Mouse (Mus musculus) hindbrain, embryonic 10.5 days (tissue): Measurements from ENCODE around the gene Clic1. TPM values are rescaled to one million over a fixed set of nuclear protein-coding genes. Genes with fewer than 3 reads are reported as not detected.
A peak's percentile ranks its signal among the peaks of the same experiment; 100 is the strongest.
"Not testable (repeated sequence)": the region's sequence is repeated elsewhere in the genome, so short reads cannot be mapped to it uniquely, and the experiment has no call there.

ENCODE experiments used
- DNase-seq: peaks from one replicate; pipeline ENCODE4 v3.0.0-alpha.2; 2017; ENCODE audit warnings: low spot score
- H3K27ac ChIP-seq: fragments of 300-500 bp; sonication (generic); 2 replicates; pipeline ENCODE4 v1.5.1; 2016; ENCODE audit warnings: mild to moderate bottlenecking, moderate library complexity
- H3K27me3 ChIP-seq: fragments of 300-500 bp; sonication (generic); 2 replicates; pipeline ENCODE4 v1.6.1; 2016; ENCODE audit warnings: mild to moderate bottlenecking; ENCODE audit not compliant: poor library complexity, insufficient read depth, severe bottlenecking
- H3K36me3 ChIP-seq: fragments of 300-500 bp; sonication (generic); 2 replicates; pipeline ENCODE4 v1.6.1; 2016; ENCODE audit warnings: mild to moderate bottlenecking, moderate library complexity
- H3K4me1 ChIP-seq: fragments of 300-500 bp; sonication (generic); replicated peaks from 2 replicates; pipeline ENCODE4 v1.6.1; 2016; ENCODE audit warnings: mild to moderate bottlenecking
- H3K4me3 ChIP-seq: fragments of 300-500 bp; sonication (generic); 2 replicates; pipeline ENCODE4 v1.5.1; 2016; ENCODE audit warnings: mild to moderate bottlenecking, moderate library complexity
- H3K9me3 ChIP-seq: fragments of 300-500 bp; sonication (generic); 2 replicates; pipeline ENCODE4 v1.6.1; 2016; ENCODE audit warnings: mild to moderate bottlenecking, moderate library complexity
- WGBS: fragments of 180-500 bp; shearing (Covaris S2); methylation state at CpG from one replicate; pipeline ENCODE4 v1.1.7; 2016; 5-methylcytosine and 5-hydroxymethylcytosine counted together
- polyA plus RNA-seq: library from polyadenylated mRNA; unstranded; fragments of >200 nt; fragmentation: Nextera tagmentation; extraction: Ambion mirVana; gene quantifications from 2 replicates; pipeline ENCODE4 v1.2.1, GENCODE M21; 2016

Clic1 gene
- polyA plus RNA-seq, 1 experiment from 2014 or later: 239 TPM

DNA sequence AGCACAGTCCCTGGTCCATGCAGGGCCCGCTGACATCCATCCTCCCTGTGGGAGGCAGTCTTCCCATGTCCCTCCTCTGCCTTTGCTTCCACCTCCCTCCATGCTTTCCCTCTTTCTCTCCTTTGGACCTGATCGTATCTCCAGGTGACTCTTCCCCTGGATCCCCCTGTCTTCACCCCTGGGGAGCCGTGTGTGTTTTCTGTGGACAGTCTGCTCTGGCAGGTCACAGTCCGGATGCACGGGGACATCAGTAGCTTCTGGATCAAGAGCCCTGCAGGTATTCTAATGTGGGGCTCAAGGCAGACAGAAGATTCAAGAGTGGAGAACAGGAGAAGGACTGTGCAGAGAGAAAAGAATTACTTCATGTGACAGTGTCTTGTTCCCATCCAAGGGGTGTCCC is 26.5 kb upstream of the Clic1 start:
- Histone ChIP-seq H3K9me3 (no peaks in the 10 kb centered on the region), H3K27ac (peak overlapping the region; percentile 68), H3K4me1 (peaks cover 69% of the 10 kb centered on the region), H3K27me3 (no peaks in the 10 kb centered on the region), H3K36me3 (peaks cover 7% of the 10 kb centered on the region; the same call in 1 of the 2 replicates), H3K4me3 (peak overlapping the region; percentile 9; the same call in 1 of the 2 replicates)
- DNase-seq: no peak
- WGBS: 89% methylated on average over 5 of the region's 5 CpGs

DNA sequence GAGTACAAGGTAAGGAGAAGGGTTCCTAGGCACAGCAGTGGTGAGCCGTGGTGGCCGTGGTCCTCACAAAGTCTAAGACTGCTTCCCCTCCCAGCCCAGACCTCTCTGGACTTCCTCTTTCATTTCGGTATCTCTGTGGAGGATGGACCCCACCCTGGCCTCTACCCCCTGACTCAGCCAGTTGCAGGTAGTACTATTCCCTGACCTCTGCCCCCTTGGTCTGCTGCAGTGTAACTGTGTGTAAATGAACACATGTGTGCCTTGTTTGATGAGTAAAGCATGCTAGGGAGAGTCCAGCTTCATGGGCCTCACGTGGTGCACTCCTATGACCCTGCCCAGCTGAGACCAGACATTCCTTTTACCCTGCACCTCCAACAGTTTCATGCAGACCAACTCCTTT is 26.0 kb upstream of the Clic1 start:
- Histone ChIP-seq H3K4me3 (no peak overlapping the region), H3K4me1 (peaks cover 71% of the 10 kb centered on the region), H3K27me3 (no peaks in the 10 kb centered on the region), H3K36me3 (peaks cover 2% of the 10 kb centered on the region; the same call in 1 of the 2 replicates), H3K9me3 (no peaks in the 10 kb centered on the region), H3K27ac (peak overlapping the region; percentile 68)
- WGBS: 73% methylated on average over 4 of the region's 4 CpGs
- no peak for DNase-seq

DNA sequence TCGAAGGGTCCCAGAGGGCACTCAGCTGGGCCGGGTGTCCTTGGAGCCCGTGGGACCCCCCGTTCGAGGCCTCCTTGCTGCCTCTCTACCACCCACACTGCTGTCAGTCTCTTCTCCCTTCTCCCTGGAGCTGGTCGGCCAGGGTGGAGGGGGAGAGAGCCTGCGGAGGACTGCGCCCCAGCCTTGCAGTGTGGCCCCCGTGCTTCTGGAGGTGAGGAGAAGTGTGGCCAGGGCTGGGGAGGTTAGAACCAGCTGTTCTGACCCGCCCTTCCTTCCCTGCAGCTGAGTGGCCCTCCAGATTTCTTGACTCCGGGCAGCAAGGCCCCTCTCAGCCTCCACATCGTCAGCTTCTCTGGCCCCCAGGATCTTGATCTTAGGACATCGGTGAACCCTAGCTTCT is 25.5 kb upstream of the Clic1 start:
- no peak for DNase-seq
- no peaks in the 10 kb centered on the region for H3K36me3 ChIP-seq
- peaks cover 76% of the 10 kb centered on the region for H3K4me1 ChIP-seq
- 86% methylated on average over 13 of the region's 13 CpGs for WGBS
- 0 out of 2 replicates have a peak overlapping the region, but pooled peaks have one; percentile 9 for H3K4me3 ChIP-seq
- H3K27me3 ChIP-seq: no peaks in the 10 kb centered on the region
- no peaks in the 10 kb centered on the region for H3K9me3 ChIP-seq
- peak overlapping the region; percentile 68 for H3K27ac ChIP-seq

DNA sequence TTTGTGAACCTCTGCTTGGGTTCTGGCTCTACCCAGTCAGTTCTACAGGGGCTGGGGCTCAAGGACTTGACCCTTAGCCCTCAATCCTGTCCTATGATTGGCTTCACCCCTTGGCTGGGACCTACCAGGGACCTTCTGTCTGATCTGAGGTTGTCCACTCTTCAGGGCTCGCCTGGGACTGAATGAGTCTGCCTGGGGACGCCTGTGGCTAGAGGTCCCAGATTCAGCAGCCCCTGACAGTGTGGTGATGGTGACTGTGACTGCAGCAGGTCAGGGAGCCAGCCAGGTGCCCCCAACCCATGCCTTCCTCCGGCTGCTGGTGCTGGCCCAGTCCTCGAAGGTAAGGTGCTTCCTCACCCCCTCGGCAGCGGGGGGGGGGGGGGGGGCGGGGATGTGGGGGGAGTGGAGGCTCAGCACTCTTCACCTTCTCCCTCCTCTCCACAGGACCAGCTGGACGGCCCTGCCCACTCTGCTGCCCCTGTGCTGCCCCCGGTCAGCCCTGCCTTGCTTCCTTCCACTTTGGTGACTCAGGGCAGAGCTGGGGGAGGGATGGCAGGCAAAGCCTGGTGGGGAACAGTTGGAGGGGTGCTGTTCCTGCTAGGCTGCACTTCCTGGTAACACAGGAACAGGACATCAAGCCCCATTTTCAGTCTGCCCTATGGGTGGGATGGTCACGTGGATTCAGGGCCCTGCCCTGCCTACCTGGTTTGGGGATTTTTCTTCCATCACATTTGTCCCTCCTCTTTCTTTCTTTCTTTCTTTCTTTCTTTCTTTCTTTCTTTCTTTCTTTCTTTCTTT is 24.9 kb upstream of the Clic1 start:
- DNase-seq: no peak
- Histone ChIP-seq H3K36me3 (no peaks in the 10 kb centered on the region), H3K9me3 (no peaks in the 10 kb centered on the region), H3K27ac (peak overlapping the region; percentile 69), H3K4me1 (peaks cover 78% of the 10 kb centered on the region), H3K27me3 (peaks cover 3% of the 10 kb centered on the region; the same call in 1 of the 2 replicates), H3K4me3 (0 out of 2 replicates have a peak overlapping the region, but pooled peaks have one; percentile 9)
- 57% methylated on average over 10 of the region's 10 CpGs for WGBS

DNA sequence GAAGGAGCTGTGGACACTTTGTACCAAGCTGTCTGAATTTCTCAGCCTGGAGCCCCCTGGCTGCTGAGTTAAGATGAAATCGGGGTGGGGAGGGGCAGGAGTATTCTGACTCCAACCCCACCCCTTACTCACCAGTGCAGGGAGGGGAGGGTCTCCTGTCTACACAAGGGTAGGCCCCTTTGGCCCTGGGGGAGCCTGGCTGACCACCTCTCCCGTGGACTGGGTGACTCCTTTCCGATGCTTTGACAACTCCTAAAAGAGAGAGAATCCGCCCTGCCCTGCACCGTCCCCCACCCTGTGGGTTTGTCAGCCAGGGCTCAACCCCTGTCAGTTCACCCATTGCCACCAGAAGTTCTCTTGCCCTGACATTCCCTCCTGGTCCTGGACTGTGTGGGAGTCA is 23.6 kb upstream of the Clic1 start:
- no peak overlapping the region for H3K4me3 ChIP-seq
- 82% methylated on average over 5 of the region's 5 CpGs for WGBS
- H3K27me3 ChIP-seq: peaks cover 3% of the 10 kb centered on the region; the same call in 1 of the 2 replicates
- DNase-seq: no peak
- H3K9me3 ChIP-seq: no peaks in the 10 kb centered on the region
- peaks cover 81% of the 10 kb centered on the region for H3K4me1 ChIP-seq
- H3K36me3 ChIP-seq: no peaks in the 10 kb centered on the region
- H3K27ac ChIP-seq: peak overlapping the region; percentile 79

DNA sequence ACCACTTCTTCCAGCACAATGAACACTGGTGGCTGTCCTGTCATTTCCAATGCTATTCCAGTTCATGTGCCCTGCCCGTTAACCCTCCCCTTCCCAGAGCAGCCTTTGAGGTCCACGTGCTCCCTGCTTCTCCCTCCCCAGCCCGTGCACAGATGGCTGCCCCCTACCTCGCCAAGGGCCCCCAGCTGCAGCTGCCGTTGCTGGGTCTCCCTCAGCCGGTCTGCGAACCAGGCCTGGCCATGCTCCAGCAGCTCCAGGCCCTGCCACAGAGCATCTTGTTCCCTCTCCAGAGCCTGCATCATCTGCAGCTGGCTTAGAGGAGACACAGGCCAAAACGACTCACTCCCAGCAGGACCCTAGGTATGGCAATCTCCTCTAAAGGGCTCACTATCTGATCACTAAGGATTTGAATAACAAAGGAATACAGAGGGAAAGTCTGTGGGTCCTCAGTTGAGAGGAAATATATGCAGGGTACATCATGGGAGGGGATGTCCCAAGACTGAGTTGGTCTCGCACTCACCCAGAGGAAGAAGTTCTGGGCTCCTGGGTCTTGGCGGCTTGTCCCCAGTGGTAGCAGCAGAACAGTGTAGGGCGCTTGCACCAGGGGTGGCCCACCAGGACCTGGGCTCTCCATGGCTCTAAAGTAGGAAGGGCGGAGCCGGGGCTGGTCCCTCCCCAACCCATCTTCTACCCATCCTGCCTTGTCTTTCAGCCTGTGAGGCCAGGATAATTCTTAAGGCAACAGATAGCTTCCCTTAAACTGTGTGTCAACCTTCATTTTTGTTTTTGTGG is 22.3 kb upstream of the Clic1 start, which contains the start of gene Sapcd1:
Gene Sapcd1 (minus strand): TSS at position 740 of the 792 bp plus-strand sequence.
- 32% methylated on average over 13 of the region's 13 CpGs for WGBS
- Histone ChIP-seq H3K9me3 (no peaks in the 10 kb centered on the region), H3K27ac (peak within 1 kb of the TSS; percentile 80), H3K4me1 (peaks cover 73% of the 10 kb centered on the region), H3K4me3 (peak within 1 kb of the TSS; percentile 37), H3K27me3 (peaks cover 3% of the 10 kb centered on the region; the same call in 1 of the 2 replicates), H3K36me3 (no peaks in the 10 kb centered on the region)
- DNase-seq: peak; percentile 57

DNA sequence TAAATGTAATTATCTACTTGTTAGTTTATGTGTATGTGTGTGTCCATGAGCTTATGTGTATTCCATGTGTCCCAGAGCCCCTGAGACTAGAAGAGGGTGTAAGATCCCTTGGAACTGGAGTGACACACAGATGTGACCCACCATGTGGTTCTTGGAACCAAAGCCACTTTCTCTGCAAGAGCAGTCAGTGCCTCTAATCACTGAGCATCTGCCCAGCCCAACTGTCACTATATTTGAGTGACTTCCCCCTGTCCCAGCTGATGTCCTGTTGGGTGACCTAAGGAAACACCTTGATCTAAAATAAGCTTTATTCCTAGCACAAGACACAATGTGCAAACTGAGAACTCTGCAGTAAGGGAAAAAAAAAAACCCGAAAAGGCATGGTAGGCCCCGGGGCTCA is 21.5 kb upstream of the Clic1 start:
- DNase-seq: no peak
- H3K4me3 ChIP-seq: no peak overlapping the region
- peaks cover 3% of the 10 kb centered on the region; the same call in 1 of the 2 replicates for H3K27me3 ChIP-seq
- H3K27ac ChIP-seq: no peak overlapping the region
- H3K36me3 ChIP-seq: no peaks in the 10 kb centered on the region
- 83% methylated on average over 2 of the region's 2 CpGs for WGBS
- H3K9me3 ChIP-seq: no peaks in the 10 kb centered on the region
- peaks cover 72% of the 10 kb centered on the region for H3K4me1 ChIP-seq

DNA sequence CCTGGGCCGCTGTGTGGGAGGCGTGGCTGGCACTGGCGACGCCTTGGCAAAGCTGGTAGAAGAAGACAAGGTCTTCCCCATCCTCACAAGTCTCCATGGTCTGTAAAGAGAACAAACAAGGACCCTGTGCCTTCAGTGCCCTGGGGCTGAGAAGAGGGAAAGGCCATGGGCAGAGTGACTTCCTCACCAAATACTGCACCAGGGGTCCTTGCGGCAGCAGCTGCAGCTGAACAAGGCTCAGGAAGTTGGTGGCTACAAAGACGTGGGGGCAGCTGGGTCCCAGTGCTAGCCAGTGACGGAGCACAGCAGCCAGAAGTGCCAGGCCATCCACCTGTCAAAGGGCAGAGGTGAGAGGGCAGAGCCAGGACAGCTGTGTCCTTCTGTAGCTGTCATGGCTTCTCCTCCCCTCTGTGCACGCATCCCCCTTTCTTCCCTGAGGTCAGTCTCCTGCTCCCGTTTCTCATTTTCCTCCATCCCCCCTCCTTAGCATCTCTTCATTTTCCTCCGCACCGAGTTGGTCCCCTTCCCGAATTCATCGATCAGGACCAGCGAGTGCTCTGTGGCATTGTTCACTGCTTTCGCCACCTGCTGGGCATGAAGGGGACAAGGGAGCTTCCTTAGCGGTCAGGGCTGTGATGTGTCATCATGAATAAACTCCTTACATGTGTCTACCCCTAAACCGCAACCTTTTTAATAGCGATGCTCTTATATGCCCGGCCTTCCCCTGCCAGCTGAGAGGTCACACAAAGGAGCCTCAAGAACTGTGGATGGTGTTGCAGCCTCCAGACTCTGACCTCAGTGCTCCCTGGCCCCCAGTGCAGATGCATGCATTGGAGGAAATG is 19.9 kb upstream of the Clic1 start:
- Histone ChIP-seq H3K4me1 (peaks cover 57% of the 10 kb centered on the region), H3K27ac (peak overlapping the region; percentile 80), H3K27me3 (peaks cover 3% of the 10 kb centered on the region; the same call in 1 of the 2 replicates), H3K4me3 (peak overlapping the region; percentile 34), H3K9me3 (no peaks in the 10 kb centered on the region), H3K36me3 (no peaks in the 10 kb centered on the region)
- peak; percentile 65 for DNase-seq
- 27% methylated on average over 19 of the region's 19 CpGs for WGBS

DNA sequence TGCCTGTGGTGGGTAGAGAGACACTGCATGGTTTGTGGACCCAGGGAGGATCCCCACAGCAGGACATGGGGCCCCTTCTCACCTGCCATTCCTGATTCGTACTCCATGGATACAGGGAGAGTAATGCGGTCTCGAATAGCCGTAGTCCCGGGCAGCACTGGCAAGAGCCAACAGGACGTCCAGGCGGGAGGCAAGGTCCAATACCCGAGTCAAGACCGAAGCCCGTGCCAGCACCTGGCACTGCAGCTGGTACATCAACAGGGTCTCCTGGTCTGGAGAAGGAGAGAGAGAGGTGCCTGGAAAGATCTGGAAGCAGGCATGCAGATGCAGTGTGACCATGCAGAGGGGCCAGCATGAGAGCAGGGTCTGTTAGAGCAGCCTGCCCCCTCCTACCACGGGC is 18.5 kb upstream of the Clic1 start:
- DNase-seq: no peak
- Histone ChIP-seq H3K4me1 (peaks cover 46% of the 10 kb centered on the region), H3K9me3 (no peaks in the 10 kb centered on the region), H3K4me3 (no peak overlapping the region), H3K36me3 (no peaks in the 10 kb centered on the region), H3K27me3 (peaks cover 3% of the 10 kb centered on the region; the same call in 1 of the 2 replicates), H3K27ac (0 out of 2 replicates have a peak overlapping the region, but pooled peaks have one; percentile 17)
- 92% methylated on average over 11 of the region's 11 CpGs for WGBS

DNA sequence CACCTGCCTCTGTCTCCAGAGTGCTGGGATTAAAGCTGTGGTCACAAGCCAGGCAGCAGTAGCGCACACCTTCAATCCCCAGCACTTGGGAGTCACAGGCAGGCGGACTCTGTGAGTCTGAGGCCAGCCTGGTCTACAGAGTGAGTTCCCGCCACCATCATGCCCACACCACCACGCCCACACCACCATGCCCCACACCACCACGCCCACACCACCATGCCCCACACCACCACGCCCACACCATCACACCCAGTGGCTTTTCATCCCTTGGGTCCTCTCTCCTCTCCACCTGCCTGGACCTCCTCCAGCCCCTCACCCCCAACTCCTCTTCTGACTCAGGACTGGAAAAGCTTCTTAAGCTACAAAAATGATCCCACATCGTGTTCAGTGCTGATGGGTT is 17.9 kb upstream of the Clic1 start:
- Histone ChIP-seq H3K27ac (no peak overlapping the region), H3K27me3 (peaks cover 3% of the 10 kb centered on the region; the same call in 1 of the 2 replicates), H3K36me3 (no peaks in the 10 kb centered on the region), H3K4me1 (peaks cover 41% of the 10 kb centered on the region), H3K4me3 (no peak overlapping the region), H3K9me3 (no peaks in the 10 kb centered on the region)
- DNase-seq: no peak
- 83% methylated on average over 7 of the region's 7 CpGs for WGBS

DNA sequence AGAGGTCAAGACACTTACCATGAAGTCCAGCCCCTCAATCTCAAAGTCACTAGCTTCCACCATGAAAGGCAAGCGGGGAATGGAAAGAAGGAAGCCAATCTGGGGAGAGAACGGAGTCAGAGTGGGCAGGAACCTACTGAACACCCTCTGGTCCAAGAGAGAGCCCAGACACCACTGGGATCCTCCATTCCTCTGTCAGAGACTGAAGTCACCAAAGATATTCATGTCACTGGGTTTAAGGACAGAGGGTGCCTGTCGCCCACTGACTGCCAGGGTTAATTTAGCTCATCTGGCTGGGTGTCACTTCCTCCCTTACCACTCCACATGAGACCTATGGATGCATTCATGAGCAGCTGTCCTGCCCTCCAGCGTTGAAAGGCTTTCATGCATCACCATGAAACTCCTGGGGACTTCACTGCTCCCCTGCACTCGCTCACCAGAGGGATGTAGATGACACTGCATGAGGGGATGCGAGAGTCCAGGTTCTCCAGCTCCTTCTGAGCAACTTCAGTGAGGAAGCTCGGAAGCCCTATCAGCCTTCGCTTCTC is 17.4 kb upstream of the Clic1 start:
- no peak for DNase-seq
- WGBS: 72% methylated on average over 8 of the region's 8 CpGs
- H3K27me3 ChIP-seq: peaks cover 3% of the 10 kb centered on the region; the same call in 1 of the 2 replicates

DNA sequence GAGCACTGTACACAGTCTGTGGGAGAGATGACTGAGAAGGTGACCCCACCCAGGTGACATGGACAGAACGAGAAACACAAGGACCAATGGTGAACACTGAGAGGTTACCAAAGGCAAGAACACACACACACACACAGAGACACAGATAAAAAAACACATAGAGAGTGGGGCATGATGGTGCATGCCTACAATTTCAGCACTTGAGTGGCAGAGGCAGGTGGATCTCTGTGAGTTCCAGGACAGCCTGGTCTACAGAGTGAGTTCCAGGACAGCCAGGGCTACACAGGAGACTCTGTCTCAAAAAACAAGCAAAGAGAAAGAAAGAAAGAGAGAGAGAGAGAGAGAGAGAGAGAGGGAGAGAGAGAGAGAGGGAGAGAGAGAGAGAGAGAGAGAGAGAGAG is 16.1 kb upstream of the Clic1 start:
- DNase-seq, H3K27me3 ChIP-seq, H3K36me3 ChIP-seq, H3K9me3 ChIP-seq, H3K4me3 ChIP-seq: not testable (repeated sequence)
- H3K27ac ChIP-seq: 0 out of 2 replicates have a peak overlapping the region, but pooled peaks have one; percentile 0
- H3K4me1 ChIP-seq: peaks cover 27% of the 10 kb centered on the region
- 76% methylated on average over 1 of the region's 1 CpGs for WGBS

More for the DNA sequence above, 17.4 kb upstream of the Clic1 start:
- H3K4me3 ChIP-seq: no peak overlapping the region
- no peaks in the 10 kb centered on the region for H3K9me3 ChIP-seq
- H3K4me1 ChIP-seq: peaks cover 36% of the 10 kb centered on the region
- no peaks in the 10 kb centered on the region for H3K36me3 ChIP-seq
- no peak overlapping the region for H3K27ac ChIP-seq
